Mouse (Mus musculus): ENCODE results near the gene Kifc3.

DNA sequence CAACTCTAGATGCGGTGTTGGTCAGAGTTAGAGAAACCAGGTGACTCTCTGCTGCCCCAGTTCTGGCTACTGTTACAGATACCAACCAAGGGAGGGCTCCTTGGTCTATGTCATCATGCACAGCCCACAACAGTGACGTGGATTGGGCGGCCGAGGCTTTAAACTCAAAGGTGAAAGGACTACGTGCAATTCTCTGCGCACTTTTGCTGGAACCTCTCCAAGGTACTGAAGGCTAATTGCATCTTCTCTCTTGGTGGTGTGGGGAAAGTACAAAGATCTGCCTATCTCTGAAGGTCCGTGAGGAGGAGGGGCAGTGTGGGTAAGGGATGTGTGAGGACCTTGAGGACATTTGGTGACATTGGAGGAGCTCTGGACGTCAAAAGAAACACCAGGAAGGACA, 44.0 kb downstream of the Kifc3 start:
- no peak for TF ChIP-seq CTCF (IDR thresholded peaks at IDR 0.05; ENCODE audit: control insufficient read depth, insufficient read depth, insufficient replicate concordance, low read depth, low read length)
- no peak for TF ChIP-seq POLR2A (IDR thresholded peaks at IDR 0.05; ENCODE audit: control insufficient read depth, low read depth, low read length)

All from testis, adult 2 months (tissue).